Mouse (Mus musculus) left cerebral cortex, adult 9 months (tissue): Measurements from ENCODE around the gene Nxnl1.

Experiments used
- DNase-seq, 2 experiments: peaks; one replicate each; pipeline ENCODE4 v3.0.0; 2022; ENCODE audit warnings: low spot score in 2 of 2

Gene Nxnl1

DNA sequence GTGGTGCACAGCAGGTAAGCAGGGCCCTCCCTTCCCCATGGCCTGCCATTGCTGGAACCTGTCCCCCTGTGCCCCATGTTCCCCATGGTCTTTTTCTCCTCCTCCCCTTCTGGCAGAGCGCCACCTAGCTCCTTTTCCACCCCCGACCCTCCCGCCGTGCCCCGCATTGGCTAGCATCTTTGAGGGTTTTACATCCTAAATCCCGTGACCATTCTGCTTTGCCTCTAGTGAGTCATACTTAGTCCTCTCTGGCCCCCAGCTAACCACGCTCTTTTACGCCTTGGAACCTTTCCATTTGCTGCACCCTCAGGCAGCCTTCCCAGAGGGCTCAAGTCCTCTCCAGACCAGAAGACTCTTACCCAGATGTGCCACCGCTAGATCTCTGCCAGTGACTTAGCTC lies 13.8 kb upstream of the Nxnl1 start:
- DNase-seq = no peak

DNA sequence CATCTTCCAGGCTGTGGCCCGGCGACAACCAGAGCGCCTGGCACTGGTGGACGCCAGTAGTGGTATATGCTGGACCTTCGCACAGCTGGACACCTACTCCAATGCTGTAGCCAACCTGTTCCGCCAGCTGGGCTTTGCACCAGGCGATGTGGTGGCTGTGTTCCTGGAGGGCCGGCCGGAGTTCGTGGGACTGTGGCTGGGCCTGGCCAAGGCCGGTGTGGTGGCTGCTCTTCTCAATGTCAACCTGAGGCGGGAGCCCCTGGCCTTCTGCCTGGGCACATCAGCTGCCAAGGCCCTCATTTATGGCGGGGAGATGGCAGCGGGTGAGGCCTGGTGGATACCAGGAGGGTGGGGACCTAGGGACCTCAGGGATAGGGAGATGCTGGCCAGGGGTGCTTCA lies 13.1 kb upstream of the Nxnl1 start:
- no peak for DNase-seq

DNA sequence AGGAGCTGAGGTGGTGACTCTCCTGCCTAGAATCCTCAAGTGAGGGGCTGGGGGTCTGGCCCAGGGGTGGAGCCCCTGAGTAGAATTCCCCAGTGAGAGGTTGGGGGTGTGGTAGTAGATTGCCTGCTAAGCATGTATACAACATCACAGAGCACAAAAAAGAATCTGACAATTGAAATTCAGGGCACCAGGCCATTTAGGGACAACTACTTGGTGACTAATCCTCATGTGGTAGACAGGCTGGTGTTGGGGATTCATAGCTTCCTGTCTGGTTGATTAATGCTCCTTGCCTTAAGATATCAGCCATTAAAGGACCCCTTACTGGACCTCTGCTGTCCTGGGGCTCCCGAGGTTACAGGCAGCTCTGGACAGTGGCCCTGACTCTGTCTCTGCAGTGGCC lies 12.6 kb upstream of the Nxnl1 start:
- no peak for DNase-seq

DNA sequence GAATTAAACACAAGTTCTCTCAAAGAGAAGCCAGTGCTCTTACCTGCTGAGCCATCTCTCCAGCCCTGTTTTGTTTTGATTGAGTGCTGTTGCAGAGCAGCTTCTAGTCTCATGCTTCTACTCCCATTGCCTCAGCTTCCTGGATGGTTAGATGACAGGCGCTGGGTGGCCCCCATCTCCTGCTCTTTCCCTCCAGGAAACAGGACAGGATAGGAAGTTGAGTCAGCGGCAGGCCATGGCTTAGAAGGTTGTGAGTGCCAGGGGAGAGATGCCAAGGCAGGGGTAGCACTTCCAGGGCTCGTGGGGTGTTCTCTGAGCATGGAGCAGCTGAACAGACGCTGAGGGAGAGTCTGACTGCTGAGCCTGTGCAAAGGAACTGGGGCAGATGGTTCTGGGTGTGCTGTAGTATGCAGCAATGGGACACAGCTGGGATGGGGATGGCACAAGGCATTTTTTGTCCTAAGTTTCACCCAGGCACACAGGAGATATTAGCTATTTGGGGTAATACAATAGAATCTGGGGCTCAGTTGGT lies 11.5 kb upstream of the Nxnl1 start:
- DNase-seq = no peak

DNA sequence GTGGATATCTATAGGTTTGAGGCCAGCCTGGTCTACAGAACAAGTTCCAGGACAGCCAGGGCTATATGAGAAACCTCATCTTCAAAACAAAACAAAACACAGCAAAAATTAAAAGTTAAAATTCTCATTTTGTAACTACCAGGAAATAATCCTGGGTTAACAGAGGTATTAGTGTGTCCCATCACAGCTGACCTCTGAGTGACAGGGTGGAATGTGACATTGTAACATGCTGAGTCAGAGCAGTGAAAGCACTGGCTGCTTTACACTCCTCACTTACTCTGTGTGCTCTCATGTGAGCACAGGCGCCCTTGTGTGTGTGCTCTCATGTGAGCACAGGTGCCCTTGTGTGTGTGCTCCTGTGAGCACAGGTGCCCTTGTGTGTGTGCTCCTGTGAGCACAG lies 8.6 kb upstream of the Nxnl1 start:
- DNase-seq = no peak

DNA sequence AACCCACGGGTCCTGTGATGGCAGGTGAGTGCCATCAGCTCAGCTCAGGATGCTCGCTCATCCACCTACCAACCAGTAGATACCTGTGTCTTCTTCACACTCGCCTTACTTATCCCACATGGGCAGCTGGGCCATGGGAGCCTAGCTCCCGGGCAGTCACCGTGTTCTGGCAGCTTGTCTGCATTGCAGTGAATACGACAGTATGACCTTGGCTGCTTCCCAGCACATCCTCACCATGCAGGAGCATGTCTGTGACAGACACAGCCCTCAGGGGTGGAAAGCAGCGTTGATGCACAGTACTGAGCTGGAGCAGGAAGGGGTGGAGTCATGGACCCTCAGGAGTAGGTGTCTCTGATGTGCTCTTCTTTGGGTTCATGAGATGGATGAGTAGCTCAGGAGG lies 8.0 kb upstream of the Nxnl1 start:
- DNase-seq = no peak

DNA sequence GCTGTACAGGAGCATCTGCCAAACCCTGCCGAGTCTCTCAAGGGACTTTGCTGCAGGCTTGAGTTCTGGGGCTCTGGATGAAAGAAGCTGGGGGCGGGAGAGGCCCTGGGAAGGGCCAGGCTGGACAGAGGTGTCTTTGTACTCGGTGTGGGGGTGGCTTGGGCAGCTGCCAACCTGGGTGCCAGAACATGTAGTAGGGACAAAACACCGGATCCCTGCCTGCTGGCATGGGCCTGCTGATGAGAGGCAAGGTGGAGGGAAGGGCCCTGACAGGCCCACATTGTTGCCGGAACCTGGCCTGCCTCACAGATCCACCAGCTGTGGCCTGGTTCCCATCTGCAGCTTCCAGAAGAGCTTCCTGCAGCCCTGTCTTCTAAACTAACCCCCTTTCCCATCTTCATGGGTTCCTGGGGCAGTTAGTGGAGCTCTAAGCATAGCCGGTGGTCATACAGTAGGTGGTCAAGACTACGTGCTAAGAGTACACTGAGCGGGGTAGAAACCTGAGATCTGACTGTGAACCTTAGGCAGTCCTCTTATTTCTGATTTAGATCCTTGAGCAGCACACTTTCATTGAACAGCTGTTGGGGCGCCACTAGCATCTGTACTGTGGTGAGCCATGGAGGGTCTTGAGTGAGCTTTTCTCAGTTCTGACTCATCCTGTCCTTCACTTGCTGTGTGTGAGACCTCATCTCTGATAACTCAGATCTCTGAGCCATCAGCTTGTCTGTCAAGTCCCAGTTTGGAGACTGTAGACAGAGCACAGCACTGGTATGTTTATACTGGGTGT lies 6.6 kb upstream of the Nxnl1 start:
- DNase-seq = peak; percentile 68 to 90

DNA sequence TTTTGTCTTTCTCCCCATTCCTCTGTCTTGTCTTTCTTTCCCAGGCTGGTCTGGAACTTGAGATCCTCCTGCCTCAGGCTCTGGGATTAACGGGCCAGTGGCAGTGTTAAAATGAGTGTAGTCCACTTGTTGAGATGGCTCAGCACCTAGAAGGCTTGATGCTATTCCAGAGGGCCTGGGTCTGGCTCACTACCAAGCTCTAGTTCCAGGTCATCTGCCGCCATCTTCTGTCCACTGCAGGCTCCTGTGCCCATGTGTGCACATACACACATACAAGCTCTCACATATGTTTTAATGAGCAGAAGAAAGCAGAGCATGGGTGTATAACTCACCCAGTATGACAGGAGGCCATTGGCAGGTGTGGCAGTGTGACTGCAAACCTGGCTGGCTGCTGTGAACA lies 5.7 kb upstream of the Nxnl1 start:
- no peak for DNase-seq

DNA sequence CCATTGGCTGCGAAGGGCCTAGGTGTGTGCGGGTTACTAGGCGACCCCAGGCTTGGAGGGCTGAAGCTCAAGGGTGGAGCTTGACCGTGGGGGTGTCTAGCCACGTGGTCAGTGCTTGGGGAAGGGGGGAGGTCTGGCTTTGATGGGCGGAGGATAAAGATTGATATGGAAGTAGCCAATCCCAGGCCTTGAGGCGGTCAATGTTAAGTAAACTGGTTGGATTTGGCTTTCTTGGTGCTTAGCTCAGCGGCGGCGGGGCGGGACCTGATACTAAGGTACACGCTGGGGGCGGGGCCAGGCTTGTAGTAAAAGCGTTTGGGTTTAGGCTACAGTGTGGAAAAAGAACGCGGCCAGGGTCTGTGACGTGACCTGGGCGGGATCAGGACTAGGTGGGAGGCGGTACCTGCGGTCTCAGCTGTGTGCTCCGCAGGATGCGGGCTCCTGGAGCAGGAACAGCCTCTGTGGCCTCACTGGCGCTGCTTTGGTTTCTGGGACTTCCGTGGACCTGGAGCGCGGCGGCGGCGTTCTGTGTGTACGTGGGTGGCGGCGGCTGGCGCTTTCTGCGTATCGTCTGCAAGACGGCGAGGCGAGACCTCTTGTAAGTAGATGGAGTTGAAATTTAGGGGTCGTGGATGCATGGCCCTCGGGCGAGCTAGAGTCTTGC lies 4.0 kb upstream of the Nxnl1 start:
- peak; percentile 97 to 98 for DNase-seq

DNA sequence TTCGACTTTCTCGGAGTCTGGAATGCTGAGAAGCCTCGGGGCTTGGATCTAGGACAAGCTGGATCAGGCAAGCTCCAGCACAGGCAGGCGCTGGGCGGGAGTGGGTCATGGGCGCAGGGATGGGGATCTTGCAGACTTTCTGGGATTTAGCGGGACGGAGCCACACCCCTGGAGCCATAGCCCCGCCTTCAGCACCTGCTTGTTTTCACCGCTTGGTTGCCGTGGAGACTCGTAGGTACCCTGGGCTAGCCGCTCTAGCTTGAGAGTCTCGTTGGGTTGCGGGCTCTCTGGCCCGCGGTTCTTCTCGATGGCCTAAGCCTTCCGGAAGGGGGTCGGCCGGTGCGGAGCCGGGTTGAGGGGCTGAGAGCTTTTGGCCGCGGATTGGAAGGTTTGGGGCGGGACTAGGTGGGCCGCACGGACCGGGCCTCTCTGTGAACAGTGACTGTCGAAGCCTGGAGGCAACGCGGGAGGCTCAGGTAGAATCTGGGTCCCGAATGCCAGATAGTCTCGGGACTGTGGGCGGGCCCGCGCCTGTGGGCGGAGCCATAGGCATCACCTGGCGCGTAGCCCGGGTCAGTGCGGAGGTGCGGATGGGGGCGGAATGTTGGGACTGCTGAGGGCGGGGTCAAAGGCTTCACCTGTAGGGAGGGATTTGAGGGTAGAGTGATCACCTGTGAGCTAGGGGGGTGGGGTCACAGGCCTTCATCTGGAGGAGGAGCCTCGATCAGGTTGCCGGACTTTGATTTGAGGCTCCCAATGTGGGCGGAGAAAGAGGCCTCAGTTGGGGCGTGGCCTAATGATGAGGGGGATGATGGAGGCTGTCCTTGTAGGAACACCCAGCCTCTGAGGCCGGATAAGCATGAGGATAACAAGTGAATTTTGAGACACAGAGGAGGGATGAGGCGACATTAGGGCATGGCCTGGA lies 3.2 kb upstream of the Nxnl1 start:
- DNase-seq = peak; percentile 92 to 96

DNA sequence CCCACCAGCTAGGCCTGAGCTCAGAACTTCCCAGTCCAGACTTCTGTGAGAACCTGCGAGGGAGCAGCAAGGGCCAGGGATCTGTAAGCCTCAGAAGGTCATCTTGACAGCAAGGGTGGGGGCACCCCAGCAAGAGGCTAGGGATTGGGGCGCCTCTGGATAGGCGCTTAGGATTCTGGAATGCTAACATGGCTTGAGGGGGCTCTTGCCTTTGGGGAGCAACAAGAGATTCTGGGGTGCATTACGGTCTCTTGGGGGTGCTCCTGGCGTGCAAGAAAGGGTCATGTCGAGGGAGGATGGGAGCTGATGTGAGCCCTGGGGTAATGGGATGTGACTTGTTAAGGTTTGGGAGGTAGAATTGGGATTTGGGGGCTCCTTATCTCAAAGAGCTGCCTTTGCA lies 2.5 kb upstream of the Nxnl1 start:
- no peak for DNase-seq

DNA sequence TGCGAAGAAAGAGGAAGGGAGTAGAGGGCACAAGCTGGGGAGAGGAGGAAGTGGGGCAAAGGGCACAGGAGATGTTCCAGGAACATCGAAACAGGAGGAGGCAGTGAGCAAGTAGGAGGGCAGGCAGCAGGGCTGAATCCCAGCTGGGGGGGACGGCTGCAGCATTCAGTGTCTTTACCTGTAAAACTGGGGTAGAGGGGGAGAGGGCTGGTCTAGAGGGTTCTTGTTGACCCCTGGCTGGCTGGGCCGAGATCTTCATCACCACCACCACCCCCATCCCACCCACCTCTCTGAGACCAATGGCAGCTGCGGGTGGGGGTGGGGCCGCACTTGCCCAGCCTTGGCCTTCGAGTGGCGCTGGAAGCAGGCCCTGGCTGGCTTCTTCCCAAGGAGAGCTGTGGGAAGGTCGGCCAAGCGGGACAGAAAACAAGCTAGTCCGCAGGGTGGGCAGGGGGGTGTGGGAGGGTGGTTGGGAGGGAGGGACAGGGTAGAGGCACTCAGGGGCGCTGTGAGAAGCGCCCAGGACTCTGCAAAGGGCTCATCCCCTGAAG lies 2.1 kb upstream of the Nxnl1 start, which contains the start of gene Slc27a1:
Gene Slc27a1 (plus strand): TSS at position 496 of the 551 bp plus-strand sequence.
- peak in 1 of 2 experiments; percentile 64 for DNase-seq

DNA sequence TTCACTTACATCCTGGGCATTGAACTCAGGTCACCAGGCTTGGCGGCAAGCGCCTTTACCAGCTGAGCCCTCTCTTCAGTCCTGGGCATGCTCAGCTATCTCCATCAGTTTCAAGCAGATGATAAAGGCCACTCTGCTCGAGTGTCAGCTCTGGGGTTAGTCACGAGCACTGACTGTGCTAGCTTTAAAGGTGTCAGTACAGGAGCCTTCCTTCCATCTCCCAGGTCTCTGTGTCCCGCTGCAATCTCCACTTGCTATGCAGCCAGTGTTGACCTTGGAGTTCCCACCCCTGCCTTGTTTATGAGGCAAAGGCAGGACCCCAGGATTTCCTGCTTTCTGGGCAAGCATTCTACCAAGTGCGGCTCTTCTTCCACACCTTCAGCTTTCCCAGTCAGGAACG lies 1.2 kb upstream of the Nxnl1 start:
- DNase-seq = no peak

DNA sequence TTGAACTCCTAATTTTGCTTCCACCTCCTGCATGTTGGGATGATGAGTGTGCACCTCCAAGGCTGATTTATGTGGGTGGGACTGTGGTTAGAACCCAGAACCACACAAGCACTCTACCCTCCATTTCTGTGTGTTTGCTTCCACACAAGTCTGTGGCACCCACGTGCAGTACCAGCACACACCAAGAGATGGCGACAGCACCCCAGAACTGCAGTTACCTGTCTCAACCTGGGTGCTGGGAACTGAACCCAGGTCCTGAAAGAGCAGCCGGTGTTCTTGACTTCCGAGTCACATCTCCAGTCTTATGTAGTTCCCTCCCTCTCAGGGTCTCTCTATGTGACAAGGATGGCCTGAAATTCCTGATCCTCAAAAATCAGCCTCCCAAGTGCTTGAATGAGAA lies 2.4 kb downstream of the Nxnl1 start:
- DNase-seq = no peak

DNA sequence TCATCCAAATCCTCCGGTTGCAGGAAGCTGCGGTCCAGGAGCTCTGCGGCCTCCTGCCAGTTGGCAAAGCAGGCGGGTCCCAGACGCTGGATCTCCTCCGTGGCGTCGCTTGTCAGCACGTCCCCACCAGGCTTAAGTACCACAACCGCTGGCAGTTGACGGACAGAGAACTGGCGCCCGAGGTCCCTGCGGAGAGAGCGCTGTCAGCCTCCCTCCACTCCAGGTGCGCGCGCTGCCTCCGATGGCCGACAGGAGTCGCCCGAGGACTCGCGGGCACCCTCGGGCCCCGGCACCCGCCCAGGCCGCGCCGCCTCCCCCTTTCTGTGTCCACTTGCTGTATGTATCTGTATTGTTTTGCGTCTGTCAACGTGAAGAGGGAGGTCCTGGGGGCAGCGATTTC lies 3.6 kb downstream of the Nxnl1 start:
- peak in 1 of 2 experiments; percentile 71 for DNase-seq

DNA sequence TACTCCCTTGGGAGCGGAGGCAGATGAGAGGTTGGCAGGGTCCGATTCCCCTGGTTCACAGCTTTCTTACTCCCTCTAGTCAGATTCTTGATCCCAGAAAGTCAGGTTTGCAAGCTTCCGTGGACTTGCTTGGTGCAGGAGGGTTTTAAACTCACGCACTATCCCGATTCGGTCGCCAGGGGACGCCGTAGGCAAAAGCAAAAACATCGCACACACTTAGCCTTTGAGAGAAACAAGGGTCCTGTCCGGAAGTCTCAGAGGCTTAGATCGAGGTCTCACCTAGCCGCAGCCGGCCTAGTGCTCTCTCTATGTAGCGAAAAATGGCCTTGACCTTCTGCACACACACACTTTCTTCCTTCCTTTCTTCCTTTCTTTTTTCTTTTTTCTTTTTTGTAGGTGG lies 5.0 kb downstream of the Nxnl1 start:
- no peak for DNase-seq

DNA sequence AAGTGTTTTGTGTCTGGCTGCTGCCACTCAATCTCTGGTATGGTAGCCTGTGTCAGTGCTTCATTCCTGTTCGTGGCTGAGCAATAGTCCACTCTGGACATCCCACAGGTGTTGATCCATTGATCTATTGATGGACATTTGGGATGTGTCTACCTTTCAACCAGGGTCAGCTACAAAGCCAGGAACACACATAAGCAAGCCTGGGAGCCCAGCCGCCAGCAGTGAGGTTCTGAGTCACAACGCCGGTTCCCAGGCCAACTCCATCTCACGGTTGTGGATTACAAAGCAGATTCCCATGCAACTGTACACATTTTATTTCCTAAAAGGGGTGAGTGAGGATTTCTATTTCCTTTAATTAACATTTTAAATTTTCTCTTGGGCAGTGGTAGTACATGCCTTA lies 5.6 kb downstream of the Nxnl1 start:
- DNase-seq = no peak

DNA sequence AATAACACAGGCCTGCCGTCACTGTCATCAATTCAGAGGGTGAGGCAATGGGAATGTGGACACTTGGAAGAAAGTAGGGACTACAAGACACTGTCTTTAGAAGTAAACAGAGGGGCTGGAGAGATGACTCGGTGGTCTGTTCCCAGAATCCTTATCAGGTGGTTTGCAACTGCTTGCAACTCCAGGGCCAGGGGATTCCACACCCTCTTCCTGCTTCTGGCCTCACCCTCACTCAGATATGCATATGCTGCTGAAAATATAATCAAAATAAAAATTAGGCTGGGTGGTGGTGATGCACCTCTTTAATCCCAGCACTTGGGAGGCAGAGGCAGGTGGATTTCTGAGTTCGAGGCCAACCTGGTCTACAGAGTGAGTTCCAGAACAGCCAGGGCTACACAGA lies 6.3 kb downstream of the Nxnl1 start:
- DNase-seq = no peak

DNA sequence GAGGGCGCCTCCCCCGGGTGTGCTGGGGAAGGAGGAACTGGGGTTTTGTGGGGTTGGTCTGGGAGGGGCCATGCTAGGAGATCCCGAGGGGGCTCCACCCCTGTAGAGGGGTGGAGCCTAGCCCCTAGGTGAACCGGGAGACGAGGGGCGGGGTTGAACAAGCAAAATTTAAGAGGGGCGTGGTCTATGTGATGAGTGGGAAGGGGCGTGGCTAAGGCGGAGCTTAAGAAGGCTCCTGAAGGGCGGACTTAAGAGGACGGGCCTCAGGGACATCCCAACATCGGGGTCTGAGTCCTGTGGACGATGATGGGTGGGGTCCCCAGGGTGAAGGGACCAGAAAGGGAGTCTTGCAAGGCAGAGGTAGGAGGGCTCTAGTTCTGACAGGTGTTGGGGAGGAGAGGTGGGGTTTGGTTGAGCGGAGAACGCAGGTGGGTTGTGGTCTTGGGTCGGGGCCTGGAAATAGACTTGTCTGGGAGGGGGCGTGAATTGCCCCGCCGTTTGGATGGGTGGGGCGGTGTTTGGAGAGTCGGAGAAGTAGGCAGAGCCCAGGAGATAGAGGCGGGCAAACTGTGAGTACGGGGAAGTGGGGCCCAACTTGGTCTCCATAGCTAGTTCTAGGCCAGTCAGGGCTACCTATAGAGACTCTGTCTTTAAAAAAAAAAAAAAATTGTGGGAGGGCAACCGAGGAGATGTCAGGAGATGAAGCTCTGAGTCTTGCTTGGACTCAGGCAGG lies 7.3 kb downstream of the Nxnl1 start:
- DNase-seq = no peak

DNA sequence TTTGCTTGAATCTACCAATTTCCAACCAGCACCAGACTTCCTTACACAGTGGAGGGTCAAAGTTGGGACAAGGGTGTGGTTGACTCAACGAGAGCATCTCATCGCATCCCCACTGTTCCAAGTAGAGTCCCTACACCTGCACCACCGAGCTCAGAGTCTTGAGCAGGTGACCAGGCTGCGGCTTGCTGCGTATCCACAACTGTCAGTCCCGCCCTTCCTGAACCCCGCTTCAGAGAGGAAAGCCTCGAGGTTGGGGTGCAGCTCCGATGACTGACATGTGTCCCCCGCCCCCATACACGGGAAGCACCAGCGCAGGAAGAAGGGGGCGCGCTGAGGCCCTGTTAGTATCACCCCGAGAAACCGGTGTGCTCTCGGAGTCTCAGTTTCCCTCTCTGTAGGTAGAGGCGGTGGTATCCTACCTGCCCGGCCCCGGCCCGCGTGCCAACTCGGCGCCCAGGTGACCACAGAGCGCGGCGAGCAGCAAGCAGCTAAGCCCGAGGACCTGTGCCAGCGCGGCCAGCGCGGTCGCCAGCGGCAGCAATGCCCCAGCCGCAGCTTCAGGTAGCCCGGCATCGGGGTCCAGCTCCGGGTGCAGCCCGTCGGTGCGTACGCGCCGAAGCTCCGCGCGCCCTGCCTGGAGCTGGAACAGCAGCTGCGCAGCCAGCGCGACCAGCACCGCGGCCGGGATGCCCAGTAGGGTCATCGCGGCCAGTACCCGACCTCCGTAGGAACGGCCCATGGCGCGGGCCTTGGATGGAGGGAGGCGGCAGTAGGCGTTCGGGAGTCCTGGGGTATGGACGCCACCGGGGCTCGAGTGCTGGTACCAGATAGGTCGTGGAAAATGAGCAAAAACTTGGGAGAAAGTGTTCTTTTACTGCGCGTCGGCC lies 8.1 kb downstream of the Nxnl1 start, which contains the start of gene Tmem221:
Gene Tmem221 (minus strand): TSS at position 801 of the 887 bp plus-strand sequence.
- no peak for DNase-seq
